Mouse (Mus musculus): ENCODE results near the gene Tmem238.

The Tmem238 gene

DNA sequence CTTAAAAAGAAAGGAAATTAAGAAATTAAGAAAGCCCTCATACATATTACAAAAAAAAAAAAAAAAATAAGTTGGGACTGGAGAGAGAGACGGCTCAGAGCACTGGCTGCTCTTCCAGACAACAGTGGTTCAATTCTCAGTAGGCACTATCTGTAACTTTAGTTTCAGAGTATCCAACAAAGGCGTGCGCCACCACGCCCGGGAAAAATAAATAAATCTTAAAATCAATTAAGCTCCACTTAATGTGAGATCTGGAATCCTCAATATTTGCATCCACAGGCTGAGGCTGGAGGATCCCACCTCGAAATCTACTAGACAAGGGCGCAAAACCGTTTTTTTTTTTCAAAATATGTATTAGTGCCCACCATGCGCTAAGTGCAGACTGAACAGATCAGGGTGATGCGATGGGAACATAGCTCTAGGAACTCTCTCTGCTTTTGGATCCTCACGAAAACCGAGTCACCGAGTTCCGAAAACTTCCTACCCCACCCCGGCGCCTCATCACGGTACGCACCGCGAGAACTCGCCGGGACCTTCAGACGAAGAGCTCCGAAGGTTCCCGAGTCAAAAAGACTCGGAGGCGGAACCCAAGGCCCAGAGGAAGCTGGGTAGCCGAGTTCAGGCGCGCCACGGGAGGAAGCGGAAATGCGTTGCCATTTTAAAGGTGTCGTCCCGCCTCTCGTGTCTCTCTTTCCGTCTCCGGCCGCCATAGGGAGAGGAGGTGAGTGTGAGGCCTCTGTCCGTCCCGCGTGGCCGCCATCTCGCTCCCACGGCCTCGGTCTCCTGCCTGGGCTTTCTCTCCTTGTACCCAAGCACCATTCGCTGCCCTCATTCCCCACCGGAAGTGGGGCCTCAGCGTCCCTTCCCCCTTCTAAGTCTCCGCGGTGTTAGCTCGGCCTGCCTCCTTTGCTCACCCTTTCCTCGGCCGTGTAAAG is 3.1 kb upstream of the Tmem238 start, which contains the start of gene Rpl28:
TSS of gene Rpl28 (plus strand) at position 597 of the 935 bp plus-strand sequence.
- DNase-seq (ENCODE audit: low spot score in 2 of 2) = peak; percentile 98

DNA sequence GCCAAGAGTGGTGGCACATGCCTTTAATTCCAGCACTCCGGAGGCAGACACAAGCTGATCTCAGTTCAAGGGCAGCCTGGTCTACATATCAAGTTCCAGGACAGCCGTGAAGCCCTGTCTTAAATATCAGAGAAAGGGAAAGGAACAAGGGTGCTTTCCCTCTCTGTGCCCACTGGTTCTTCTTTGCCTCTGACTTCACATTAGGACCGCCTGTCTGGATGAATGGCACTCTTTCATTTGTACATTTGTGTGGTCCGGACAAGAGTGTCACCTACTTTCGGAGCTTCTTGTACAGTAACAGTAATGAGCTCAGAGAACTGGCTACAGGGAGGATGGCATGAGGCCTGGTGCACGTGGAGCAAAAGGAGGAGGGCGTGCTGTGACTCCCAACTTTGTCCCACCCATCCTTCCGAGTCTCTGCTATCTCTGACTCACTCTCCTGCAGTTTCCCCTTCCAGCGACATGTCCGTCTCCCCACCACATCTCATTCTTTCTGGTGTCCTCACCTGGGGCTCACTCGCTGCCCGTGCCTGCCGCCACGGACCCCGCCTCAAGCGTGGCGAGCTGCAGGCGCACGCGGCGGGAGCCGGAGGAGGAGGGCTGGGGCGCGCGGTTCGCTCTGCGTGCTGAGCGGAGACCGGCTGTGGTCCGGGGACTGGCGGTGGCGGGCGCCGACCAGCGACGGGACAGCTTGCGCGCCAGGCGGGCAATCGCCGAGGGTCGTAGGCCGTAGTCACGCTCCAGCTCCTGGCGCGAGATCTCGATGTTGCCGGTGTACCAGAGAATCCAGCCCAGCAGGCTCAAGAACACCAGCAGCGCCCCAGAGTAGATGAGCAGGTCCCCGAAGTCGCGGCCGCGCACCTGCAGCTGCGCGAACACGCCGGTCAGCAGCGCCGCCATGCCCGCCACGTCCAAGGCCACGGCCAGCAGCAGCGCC is 689 bp downstream of the Tmem238 start:
- DNase-seq (ENCODE audit: low spot score in 2 of 2) = peak; percentile 66 to 69

DNA sequence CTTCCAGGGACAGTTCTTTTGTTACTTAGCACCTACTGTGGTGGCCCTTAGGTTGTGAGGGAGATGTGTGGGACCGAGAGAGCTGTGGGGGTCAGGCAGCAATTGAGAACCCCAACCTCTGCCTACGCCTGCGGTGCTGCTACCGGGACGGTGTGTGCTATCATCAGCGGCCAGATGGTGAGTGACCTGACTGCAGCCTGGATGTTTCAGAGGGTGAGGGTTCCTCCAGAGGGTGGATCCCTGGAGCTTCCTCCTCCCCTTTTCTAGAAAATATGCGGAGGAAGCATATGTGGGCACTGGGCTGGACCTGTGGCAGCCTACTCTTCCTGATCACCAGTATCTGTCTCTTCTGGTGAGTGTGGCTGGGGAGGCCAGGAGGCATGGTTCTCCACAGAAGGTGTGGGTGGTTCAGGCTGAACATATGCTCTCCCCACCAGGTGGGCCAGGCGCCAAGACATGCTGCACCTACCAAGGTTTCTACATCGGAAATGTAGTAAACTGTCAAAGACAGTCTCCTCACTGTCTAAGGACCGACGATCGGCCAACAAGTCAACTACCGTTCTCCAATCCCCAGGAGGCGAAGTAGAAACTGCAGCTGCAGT is 5.7 kb downstream of the Tmem238 start:
- DNase-seq (ENCODE audit: low spot score in 2 of 2) = no peak

DNA sequence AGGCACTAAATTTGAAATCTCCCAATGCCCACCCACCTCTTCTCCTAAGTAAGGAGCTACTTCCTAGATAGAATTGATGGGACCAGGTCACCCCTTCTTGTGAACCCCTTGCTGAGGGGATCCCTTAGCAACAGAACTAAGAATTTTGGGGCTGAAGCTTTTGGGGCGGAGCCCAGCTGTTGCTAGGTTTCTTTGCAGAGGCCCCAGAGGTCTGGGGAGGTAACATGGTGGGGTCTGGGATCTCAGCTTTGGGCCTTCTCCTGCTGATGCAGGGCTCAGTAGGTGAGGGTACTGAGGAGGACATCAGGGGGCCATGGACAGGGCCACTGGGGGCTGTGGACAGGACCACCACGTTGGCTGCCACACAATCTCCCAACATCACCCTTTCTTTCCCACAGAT is 6.7 kb downstream of the Tmem238 start, which contains the start of the genes Il11 and Tmem190:
TSS of gene Il11 (minus strand) at position 101 of the 400 bp plus-strand sequence.
TSS of gene Tmem190 (plus strand) at position 179 of the 400 bp plus-strand sequence.
- DNase-seq (ENCODE audit: low spot score in 2 of 2) = no peak

DNA sequence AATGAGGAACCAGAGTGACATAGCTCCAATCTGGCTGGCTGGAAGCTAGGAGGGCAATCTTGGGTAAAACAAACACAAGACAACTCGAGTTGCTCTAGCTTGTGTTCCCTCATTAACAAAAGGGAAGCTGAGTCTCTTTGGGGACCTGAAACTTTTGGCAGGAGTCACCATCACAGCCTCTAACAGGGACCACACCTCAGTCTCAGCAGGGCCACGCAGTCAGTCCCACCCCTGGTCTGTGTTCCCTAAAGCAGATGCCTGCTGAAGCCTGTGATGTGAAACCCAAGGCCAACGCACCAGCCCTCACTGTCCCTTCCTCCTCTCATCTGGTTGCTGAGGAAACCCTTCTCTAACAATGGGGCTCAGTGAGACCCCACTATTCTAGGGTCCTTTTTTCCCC is 7.3 kb downstream of the Tmem238 start:
- no peak for DNase-seq (ENCODE audit: low spot score in 2 of 2)

DNA sequence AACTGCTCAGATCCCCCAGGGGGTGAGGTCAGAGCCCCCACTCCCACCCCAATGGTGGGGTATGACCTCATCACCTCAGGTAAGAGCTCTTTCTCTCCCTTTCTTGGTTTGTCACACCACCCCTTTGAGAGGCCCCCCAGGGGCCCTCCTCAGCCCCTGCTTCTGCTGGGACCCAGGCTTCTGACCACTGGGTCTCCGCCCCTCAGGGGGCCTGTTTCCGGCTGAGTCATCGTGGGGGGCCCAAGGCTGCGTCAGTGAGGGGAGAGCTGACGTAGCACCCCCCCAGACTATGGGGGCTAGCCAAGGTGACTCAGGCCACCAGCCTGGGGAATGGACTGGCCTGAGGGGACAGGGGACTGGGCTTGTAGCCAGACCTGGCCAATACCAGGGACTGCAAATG is 9.5 kb downstream of the Tmem238 start:
- DNase-seq (ENCODE audit: low spot score in 2 of 2) = no peak

DNA sequence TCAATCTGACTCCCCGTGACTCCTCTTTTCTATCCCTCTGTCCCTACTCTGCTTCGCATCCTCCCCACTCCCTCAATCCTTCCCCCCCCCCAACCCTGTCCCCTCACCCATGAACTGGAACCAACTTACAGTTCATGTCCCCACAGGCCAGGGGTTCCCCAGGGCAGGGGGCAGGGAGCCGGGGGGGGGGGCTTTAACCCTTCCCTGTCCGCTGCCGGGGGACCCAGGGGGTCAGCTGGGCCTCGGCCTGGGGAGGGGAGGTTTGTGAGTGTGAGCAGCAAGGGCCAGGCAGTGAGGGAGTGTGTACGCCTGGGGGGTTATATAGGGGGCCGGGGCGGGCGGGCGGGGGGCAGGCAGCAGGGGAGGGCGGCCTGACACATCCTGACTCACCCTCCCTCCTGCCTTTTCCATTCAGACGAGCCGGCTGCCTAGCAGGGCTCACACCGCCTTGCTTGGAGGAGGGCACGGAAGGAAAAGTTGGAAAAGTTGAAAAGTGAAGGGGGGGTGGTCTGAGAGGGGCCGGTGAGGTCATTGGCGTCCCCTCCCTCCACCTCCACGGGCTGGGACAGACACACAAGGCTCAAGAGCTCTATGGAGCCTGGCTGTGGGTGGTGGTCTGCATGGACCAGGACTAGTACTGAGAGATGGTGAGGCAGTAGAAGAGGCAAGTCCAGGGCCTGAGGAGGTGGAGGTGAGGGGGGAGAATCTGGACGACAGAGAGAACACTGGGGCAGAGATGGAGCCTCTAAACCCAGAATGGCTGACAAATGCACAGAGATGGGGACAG is 11.4 kb downstream of the Tmem238 start:
- DNase-seq (ENCODE audit: low spot score in 2 of 2) = no peak

DNA sequence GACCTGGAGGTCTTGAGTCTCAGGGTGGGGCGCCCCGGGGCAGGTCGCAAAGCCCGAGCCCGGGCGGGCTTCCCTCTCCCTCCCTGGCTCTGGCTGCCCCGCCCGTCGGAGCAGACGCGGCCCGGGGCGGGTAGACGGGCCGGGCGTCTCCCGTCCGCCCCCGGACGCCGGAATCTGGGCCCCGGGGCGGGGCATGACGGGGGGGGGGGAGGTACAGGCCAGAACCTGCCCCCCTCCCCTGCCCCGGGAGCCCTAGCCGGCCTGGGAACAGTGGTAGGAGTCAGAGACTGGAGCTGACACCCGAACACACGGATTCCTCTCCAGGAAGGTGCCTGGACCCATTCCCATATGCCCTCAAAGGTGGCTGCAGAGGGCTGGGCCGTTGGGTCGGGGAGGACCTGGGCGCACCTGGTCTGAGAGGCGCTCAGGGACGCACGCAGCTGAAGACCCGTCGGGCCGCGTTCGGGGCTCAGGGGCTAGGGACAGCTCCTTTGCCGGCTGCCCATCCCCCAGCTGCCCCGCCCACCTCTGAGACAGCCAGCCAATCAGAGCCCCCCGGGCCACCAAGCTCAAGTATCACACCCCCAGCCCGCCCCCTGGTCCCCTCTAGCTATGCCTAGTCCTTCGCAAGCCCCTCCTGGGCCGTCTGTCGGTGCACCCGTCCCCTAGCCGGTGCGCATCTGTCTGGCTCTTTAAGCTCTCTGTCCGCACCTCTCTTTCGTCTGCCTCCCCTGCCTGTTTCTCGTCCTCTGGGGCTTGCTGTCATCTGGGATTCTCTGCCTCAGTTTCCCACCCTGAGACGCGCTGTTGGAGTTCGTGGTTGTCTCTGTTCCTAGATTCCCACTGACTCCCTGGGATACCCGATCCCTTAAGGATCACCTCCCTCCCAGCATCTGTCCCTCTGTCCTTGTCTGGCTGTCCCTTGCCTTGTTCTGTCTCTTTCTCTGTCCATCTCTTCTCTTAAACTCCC is 12.3 kb downstream of the Tmem238 start:
- peak in 1 of 2 experiments; percentile 52 for DNase-seq (ENCODE audit: low spot score in 2 of 2)

DNA sequence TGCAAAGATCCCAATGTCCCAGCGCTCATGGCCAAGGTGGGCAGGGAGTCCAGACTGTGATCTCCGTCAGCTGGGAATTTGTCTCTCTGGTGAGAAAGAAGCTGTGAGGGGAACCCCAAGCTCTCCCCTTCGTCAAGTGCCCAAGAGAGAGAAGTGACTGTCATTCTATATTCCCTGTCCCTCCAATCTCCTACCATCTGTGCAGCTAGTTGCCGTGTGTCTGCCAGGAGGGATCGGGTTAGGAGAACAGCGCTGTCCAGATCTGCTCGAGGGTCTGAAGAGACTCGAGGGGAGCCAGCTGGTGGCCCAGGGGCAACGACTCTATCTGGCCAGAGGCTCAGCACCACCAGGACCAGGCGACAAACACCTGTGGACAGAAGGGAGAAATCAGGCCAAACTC is 13.3 kb downstream of the Tmem238 start:
- no peak for DNase-seq (ENCODE audit: low spot score in 2 of 2)

DNA sequence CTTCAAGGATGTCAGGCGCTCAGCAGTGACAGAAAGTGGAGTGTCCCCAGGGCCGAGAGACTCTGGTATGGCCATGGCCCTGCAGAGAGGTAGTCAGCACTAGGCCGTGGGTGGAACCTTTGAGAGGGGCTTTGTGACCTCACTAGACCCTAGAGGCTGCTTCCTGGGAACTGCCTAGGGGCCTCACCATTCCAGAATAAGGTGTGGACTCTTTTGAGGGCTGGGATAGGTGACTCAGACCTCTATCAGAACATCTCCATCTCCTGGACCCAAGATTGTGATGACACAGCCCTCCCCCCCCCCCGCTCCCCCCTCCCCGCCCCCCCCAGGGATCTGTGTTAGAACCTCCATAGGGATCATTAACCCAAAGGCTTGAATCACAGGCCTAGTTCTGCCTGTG is 18.3 kb downstream of the Tmem238 start, which contains the start of gene Fam71e2:
TSS of gene Fam71e2 (minus strand) at position 101 of the 400 bp plus-strand sequence.
- DNase-seq (ENCODE audit: low spot score in 2 of 2) = no peak

DNA sequence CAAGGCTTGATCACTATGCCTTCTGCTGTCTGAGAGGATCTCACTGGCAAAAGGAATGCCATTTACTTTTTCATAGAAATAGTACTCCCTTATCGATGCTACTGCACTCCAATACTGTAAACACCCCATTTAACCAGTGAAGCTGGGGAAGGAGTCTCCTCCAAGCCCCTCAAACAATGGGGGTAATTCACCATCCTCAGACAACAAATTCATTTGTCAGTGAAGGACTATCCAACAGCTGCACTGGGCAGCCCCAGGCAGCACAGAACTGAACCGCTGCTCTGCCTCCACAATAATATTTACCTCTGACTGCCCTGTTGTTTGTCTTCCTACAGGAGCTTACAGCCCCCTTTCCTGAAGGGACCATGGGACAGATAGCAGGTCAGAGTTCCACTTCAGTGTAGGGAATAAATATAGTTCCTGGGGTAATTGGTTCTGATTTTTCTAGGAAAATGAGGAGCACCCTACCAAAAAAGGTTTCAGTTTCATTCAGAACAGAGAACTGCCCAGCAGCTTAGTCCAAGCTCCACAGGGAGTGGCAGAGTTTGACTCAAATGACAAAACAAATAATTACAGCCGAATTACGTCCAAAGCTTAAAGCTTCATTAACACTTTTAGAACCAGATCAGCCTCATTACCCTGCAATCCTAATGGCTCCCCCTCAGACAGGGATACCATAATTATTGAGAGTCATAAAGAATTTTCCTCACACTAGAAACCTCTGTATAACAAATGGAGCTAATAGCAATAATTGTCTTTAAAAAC is 24.3 kb downstream of the Tmem238 start:
- DNase-seq (ENCODE audit: low spot score in 2 of 2) = no peak

DNA sequence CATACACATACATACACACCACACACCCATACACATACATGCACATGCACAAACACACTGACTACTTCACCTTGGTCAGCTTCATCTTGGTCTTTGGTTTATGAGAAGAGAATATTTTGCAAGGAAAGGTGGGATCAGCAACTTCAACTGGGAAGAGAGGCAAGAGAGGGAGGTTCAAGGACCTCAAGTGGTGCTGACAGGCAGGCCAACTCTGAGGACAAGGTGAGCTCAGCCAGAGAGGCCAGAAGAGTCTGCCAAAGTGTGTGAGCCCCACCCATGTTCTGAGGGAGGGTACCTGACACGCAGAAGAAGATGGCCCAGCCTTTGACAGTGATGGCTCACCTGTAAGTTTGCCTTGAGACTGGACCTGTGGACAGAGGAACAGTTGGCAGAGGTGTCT is 29.8 kb downstream of the Tmem238 start:
- no peak for DNase-seq (ENCODE audit: low spot score in 2 of 2)

DNA sequence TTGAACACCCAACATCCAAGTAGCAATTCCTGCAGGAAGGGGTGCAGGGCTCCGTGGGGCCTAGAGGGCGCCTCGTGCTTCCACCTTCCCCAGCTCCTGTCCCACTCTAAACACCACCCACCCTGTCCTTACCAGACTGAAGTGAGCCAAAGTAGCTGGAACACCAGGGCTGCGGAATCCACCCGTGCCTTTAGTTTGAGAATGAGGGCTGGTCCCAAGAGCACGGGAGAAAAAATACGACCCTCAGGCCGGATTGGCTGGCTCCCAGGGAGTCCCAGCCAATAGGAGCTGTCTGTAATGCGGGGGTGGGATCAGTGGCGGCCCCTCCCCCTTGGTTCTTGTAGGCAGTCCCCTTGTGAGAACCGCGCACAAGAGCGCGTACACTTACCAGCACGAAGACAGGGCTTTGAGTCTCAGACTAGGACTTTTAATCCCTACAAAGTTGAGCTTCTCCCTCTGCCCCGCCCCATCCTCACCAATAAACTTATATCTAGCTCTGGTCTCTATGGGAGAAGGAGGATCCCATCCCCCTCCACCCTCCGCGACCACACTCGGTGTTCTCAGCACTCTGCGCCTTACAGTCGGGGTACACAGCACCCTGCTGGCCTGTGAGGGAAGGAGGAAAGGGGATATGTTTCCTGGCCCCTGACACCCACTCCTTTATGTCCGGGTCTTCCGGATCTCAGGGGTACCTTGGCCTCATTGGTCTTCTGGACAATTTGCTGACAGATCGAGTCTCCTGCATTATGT is 36.5 kb downstream of the Tmem238 start, which contains the start of gene Cox6b2:
TSS of gene Cox6b2 (minus strand) at position 274 of the 750 bp plus-strand sequence.
- DNase-seq (ENCODE audit: low spot score in 2 of 2) = peak; percentile 90

DNA sequence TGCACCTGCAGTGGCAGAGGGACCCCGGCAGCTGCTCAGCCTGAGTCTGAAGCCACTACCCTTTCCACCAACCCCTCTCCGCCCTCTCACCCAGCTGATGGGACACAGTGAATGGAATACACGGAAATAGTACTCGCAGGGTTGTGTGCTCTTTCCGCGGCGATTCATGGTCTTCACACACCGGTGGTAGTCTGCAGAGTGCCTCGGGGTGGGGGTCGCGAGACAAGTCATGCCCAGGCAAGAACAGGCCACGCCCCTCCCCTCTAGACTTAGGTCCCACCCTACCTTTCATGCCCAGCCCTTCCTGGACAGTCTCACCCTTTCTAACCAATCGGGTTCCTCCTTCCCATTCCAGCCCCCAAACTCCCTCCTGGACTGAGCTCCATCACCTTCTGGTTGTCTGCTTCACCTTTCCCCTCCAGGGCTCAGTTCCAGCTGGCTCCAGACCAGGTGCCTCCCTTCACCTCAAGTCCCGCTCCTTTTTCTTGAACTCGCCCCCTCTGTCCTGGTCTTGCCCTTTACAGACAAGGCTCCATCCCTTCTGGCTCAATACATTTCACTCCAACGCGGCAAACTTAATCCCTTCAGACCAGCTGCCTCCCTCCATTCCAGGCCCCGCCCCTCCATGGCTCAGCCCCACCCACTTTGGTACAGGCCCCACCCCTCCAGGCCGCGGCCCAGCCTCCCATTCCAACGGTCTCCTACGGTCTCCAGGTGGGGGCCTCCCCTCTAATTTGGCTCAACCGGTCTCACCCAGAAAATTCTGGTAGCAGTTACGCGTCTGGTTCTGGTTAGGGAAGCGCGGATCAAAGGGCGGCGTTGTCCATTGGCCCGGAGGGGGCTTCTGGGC is 37.3 kb downstream of the Tmem238 start:
- peak in 1 of 2 experiments; percentile 29 for DNase-seq (ENCODE audit: low spot score in 2 of 2)

DNA sequence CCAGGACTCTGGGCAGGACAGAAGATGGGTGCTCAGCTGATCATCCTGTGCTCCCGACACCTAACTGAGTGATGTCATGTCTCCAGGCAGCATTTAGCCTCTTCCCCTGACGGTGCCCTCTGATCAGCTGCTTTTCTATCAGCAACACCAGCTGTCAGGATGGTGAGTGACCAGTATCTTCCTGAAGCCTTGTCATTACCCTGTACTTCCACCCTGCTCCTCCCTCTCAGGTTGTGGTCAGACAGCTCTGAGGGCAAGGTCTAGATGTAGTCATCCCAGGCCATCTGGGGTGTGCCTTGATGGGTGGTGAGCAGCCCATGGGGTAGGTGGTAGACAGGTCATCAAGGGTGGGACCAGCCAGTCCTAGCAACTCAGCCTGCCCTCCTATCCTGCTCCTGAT is 40.3 kb downstream of the Tmem238 start:
- no peak for DNase-seq (ENCODE audit: low spot score in 2 of 2)

DNA sequence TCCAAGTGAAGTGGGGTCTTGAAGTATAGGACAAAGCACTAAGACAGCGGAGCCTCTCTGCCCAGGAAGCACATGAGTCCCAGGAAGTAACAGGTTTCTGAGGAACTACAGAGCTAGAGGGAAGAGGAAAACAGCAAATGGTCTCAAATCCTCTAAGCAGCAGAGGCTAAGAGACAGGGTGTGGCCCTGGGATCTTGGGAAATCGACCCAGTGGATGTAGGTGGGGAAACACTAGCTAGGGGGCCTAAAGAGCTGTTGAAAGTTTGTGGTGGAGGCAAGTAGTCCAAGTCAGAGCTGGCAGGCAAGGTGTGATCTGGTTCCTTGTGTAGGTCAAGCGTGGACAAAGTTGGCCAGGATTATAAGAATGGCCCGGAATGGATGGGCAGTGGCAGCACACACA is 41.1 kb downstream of the Tmem238 start:
- no peak for DNase-seq (ENCODE audit: low spot score in 2 of 2)

Measured in right cerebral cortex, postnatal 10 days (tissue).